Mouse (Mus musculus) limb, embryonic 12.5 days (tissue): Measurements from ENCODE around the gene Tars2. TPM values are rescaled to one million over a fixed set of nuclear protein-coding genes. Genes with fewer than 3 reads are reported as not detected.
A peak's percentile ranks its signal among the peaks of the same experiment; 100 is the strongest.
"Not testable (repeated sequence)": the region's sequence is repeated elsewhere in the genome, so short reads cannot be mapped to it uniquely, and the experiment has no call there.

ENCODE experiments used
- ATAC-seq: fragments of 200-750 bp; cut with Nextera tagmentation; 2 replicates; pipeline ENCODE4 v1.8.0; 2017; ENCODE audit warnings: low read depth, moderate TSS enrichment; ENCODE audit not compliant: insufficient number of reproducible peaks, insufficient read depth, low FRiP score, low TSS enrichment
- H3K27ac ChIP-seq: fragments of 300-500 bp; sonication (generic); 2 replicates; pipeline ENCODE4 v1.5.1; 2016; ENCODE audit warnings: mild to moderate bottlenecking, moderate library complexity
- H3K27me3 ChIP-seq: fragments of 300-500 bp; sonication (generic); 2 replicates; pipeline ENCODE4 v1.6.1; 2016; ENCODE audit warnings: mild to moderate bottlenecking, moderate library complexity
- H3K36me3 ChIP-seq: fragments of 300-500 bp; sonication (generic); 2 replicates; pipeline ENCODE4 v1.6.1; 2016; ENCODE audit warnings: mild to moderate bottlenecking, moderate library complexity
- H3K4me1 ChIP-seq: fragments of 300-500 bp; sonication (generic); replicated peaks from 2 replicates; pipeline ENCODE4 v1.6.1; 2016
- H3K4me2 ChIP-seq: fragments of 300-500 bp; sonication (generic); 2 replicates; pipeline ENCODE4 v1.6.1; 2016; ENCODE audit warnings: mild to moderate bottlenecking, moderate library complexity
- H3K4me3 ChIP-seq: fragments of 300-500 bp; sonication (generic); replicated peaks from 2 replicates; pipeline ENCODE4 v1.5.1; 2016; ENCODE audit warnings: mild to moderate bottlenecking
- H3K9ac ChIP-seq: fragments of 300-500 bp; sonication (generic); replicated peaks from 2 replicates; pipeline ENCODE4 v1.6.1; 2016; ENCODE audit warnings: mild to moderate bottlenecking, moderate library complexity
- H3K9me3 ChIP-seq: fragments of 300-500 bp; sonication (generic); 2 replicates; pipeline ENCODE4 v1.6.1; 2016; ENCODE audit warnings: mild to moderate bottlenecking, moderate library complexity
- WGBS: fragments of 180-500 bp; shearing (Covaris S2); methylation state at CpG from one replicate; pipeline ENCODE4 v1.1.7; 2016; 5-methylcytosine and 5-hydroxymethylcytosine counted together
- polyA plus RNA-seq: library from polyadenylated mRNA; unstranded; fragments of >200 nt; fragmentation: Nextera tagmentation; extraction: Ambion mirVana; gene quantifications from 2 replicates; pipeline ENCODE4 v1.2.1, GENCODE M21; 2016

Gene Tars2
- polyA plus RNA-seq = 56.9 and 60.5 TPM in 2 replicates

DNA sequence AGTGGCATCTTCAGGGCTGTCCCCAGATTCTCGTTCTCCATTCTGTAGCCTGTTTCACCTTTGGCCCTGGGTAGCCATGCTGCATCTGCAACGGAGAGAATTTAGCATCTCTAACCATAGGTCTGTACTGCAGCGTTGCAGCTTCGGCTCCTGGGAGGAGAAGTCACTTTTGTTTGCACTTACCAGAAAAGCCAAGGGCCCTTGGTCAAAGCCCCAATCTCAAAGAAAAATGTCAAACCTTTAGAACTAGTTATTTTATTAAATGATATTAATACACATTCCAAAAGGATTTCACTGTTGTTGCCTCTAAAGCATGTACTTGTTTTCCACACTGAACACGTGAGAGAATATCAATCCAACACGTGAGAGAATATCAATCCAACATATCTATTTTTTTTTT, at the start of gene Tars2:
Gene Tars2 (minus strand): TSS at position 101 of the 400 bp plus-strand sequence.
- Histone ChIP-seq H3K36me3 (peaks cover 19% of the 10 kb centered on the region), H3K9ac (no peak within 1 kb of the TSS), H3K4me2 (no peak within 1 kb of the TSS), H3K27me3 (no peaks in the 10 kb centered on the region), H3K4me1 (no peaks in the 10 kb centered on the region), H3K9me3 (no peaks in the 10 kb centered on the region), H3K27ac (no peak within 1 kb of the TSS), H3K4me3 (no peak within 1 kb of the TSS)
- ATAC-seq = no peak
- WGBS = 85% methylated on average over 6 of the region's 6 CpGs

DNA sequence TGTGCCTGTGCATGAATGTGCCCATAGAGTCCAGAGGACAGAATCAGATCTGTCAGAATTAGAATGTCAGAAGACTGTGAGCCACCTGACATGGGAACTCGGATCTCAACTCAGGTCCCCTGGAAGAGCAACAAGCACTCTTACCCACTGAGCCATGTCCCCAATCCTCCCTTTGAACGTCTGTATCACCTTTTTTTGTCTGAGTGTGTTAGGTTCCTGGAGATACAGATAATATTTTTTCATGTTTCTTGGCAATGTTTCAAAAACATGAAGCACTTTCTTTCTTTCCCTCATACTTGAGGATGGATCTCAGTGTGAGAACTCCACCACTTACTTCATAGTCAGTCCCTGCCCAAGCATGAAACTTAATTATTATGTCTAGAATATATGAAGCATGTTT, 48.4 kb upstream of the Tars2 start:
- Histone ChIP-seq H3K36me3 (peaks cover 21% of the 10 kb centered on the region), H3K9me3 (no peaks in the 10 kb centered on the region), H3K4me3 (no peak overlapping the region), H3K27me3 (no peaks in the 10 kb centered on the region), H3K27ac (no peak overlapping the region), H3K9ac (no peak overlapping the region), H3K4me1 (no peaks in the 10 kb centered on the region), H3K4me2 (no peak overlapping the region)
- ATAC-seq = no peak
- WGBS = 74% methylated on average over 2 of the region's 2 CpGs

DNA sequence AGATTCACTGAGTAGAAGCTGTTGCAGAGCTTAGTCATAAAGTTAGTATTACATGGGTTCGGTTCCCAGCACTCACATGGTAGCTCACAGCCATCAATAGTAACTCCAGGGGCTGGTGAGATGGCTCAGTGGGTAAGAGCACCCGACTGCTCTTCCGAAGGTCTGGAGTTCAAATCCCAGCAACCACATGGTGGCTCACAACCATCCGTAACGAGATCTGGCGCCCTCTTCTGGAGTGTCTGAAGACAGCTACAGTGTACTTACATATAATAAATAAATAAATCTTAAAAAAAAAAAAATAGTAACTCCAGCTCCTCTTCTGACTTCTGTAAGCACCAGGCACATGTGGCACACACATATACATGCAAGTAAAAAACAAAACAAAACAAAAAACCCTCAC, 47.6 kb upstream of the Tars2 start:
- peaks cover 21% of the 10 kb centered on the region for H3K36me3 ChIP-seq
- not testable (repeated sequence) for H3K27me3 ChIP-seq, H3K9ac ChIP-seq, H3K27ac ChIP-seq, ATAC-seq, H3K4me3 ChIP-seq, H3K9me3 ChIP-seq, H3K4me2 ChIP-seq, H3K4me1 ChIP-seq
- WGBS = 84% methylated on average over 6 of the region's 6 CpGs

DNA sequence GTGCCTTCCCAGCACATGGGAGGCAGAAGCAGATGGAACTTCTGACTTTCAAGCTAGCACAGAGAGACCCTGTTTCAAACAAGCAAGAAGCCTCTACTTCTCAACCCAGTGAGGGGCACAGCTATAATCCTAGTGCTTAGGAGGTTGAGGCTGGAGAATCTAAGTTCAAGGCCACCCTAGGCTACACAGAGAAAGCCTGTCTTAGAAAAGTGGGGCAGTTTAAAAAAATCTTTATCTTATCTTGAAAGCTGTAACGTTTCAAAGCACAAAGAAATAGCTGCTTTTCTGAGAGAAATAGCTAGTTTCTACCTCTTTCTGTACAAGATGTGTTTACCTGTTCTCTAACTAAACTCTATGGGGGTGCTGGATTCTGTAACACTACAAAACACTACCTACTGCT, 46.7 kb upstream of the Tars2 start:
- no peak overlapping the region for H3K27ac ChIP-seq
- no peak overlapping the region for H3K9ac ChIP-seq
- ATAC-seq = no peak
- WGBS = 88% methylated on average over 1 of the region's 1 CpGs
- H3K27me3 ChIP-seq = no peaks in the 10 kb centered on the region
- H3K4me3 ChIP-seq = no peak overlapping the region
- peaks cover 19% of the 10 kb centered on the region for H3K36me3 ChIP-seq
- H3K4me2 ChIP-seq = no peak overlapping the region
- no peaks in the 10 kb centered on the region for H3K9me3 ChIP-seq
- H3K4me1 ChIP-seq = no peaks in the 10 kb centered on the region

DNA sequence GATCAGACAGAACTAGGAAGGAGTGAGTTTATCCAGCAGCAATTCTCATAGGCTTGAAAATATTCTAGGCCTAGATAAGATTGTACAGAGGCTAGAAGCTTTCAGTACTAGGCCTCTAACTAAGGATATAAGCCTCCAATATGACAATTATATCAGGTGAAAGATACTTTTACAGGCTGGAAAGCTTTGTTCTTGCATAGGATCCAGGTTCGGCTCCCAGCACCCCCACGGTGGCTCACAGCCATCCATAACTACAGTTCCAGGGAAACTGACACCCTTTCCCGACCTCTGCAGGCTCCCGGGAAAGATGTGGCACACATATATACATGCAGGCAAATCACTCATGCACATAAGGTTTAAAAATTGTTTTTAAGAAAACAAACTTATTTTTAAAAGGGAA, 43.8 kb upstream of the Tars2 start:
- ATAC-seq = no peak
- Histone ChIP-seq H3K4me3 (no peak overlapping the region), H3K9ac (no peak overlapping the region), H3K27me3 (no peaks in the 10 kb centered on the region), H3K4me1 (no peaks in the 10 kb centered on the region), H3K4me2 (no peak overlapping the region), H3K36me3 (peaks cover 18% of the 10 kb centered on the region), H3K9me3 (no peaks in the 10 kb centered on the region), H3K27ac (no peak overlapping the region)
- 94% methylated on average over 4 of the region's 4 CpGs for WGBS

DNA sequence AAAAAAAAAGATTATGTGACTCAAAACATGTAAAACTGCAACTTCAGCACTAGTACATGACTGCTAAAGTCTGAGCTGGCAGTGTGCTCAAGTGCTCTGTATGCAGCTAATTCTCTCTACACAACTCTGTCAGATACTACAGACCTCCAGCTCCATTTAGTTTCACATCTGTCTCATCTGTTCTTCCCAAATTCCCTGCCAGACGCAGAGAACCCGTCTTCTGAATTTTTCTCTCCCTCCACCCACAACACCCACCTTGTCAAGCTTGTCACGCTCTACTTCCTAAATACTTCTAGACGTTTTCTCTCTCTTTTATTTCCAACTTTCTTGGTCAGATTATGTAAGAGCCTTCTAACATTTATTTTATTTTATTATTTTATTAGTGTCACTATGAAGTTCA, 38.8 kb upstream of the Tars2 start:
- ATAC-seq = no peak
- 85% methylated on average over 4 of the region's 4 CpGs for WGBS
- Histone ChIP-seq H3K4me3 (no peak overlapping the region), H3K9me3 (no peaks in the 10 kb centered on the region), H3K27me3 (no peaks in the 10 kb centered on the region), H3K27ac (no peak overlapping the region), H3K9ac (no peak overlapping the region), H3K4me2 (no peak overlapping the region), H3K4me1 (no peaks in the 10 kb centered on the region), H3K36me3 (no peaks in the 10 kb centered on the region)

DNA sequence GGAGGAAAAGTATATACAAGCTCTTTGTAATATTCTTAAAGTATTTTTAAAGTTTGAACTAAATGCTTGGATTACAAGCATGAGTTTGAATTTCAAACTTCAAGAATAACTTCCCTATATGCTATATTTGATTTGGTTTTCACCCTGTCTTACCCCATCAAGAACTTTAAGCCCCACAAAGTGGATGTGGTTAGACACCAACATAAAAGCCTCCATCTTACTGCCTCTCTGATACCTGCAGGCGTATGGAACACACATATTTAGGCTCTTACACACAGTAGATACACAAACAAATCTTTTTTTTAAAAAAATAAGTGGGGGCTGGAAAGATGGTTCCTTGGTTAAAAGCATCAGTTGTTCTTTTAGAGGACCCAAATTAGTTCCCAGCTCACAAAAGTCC, 34.3 kb upstream of the Tars2 start:
- Histone ChIP-seq H3K9me3 (no peaks in the 10 kb centered on the region), H3K4me2 (no peak overlapping the region), H3K36me3 (peaks cover 2% of the 10 kb centered on the region), H3K4me1 (no peaks in the 10 kb centered on the region), H3K4me3 (no peak overlapping the region), H3K27ac (no peak overlapping the region), H3K27me3 (no peaks in the 10 kb centered on the region), H3K9ac (no peak overlapping the region)
- WGBS = 92% methylated on average over 1 of the region's 1 CpGs
- ATAC-seq = no peak

DNA sequence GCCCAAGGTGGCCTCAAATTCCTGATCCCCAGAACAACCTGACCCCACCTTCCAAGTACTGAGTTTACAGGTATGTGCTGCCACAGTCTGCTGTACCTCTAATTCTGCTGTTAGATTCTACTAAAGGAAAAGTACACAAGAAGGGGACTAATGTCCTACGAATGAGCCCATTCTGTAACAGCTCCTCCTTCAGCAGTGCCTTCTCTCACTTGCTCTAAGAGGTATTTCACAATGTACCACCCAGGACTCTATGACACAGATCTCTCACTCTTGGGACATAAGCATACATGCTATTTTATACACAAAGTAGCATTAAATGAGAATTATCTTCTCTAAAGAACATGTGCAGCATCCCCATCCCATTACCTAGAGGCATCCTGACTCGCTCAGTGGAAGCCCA, 33.7 kb upstream of the Tars2 start:
- 73% methylated on average over 2 of the region's 2 CpGs for WGBS
- no peak overlapping the region for H3K4me3 ChIP-seq
- no peaks in the 10 kb centered on the region for H3K9me3 ChIP-seq
- ATAC-seq = no peak
- no peak overlapping the region for H3K27ac ChIP-seq
- no peaks in the 10 kb centered on the region for H3K4me1 ChIP-seq
- H3K36me3 ChIP-seq = peaks cover 7% of the 10 kb centered on the region
- no peak overlapping the region for H3K4me2 ChIP-seq
- H3K27me3 ChIP-seq = no peaks in the 10 kb centered on the region
- no peak overlapping the region for H3K9ac ChIP-seq

DNA sequence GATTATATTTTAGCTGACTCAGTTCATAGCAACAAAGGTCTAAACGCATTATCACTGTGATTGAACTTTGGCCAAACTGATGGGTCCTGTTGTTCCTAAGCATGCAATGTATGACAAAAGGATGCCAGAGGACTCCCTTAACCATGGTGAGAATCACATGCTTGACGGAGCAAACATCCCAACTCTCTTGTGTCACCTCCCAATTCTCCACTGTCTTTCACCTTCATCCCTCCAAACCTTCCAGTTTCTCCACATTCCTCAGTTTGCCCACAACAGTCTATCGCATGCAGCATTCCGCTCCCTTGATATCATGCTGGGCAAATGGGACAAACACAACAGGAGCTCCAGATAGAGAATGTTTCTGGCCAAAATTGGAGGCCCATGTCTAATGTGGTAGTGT, 25.5 kb upstream of the Tars2 start:
- no peaks in the 10 kb centered on the region for H3K4me1 ChIP-seq
- peaks cover 79% of the 10 kb centered on the region for H3K36me3 ChIP-seq
- ATAC-seq = no peak
- WGBS = 94% methylated on average over 4 of the region's 4 CpGs
- no peak overlapping the region for H3K9ac ChIP-seq
- H3K9me3 ChIP-seq = no peaks in the 10 kb centered on the region
- H3K4me3 ChIP-seq = no peak overlapping the region
- H3K27ac ChIP-seq = no peak overlapping the region
- no peak overlapping the region for H3K4me2 ChIP-seq
- H3K27me3 ChIP-seq = no peaks in the 10 kb centered on the region

DNA sequence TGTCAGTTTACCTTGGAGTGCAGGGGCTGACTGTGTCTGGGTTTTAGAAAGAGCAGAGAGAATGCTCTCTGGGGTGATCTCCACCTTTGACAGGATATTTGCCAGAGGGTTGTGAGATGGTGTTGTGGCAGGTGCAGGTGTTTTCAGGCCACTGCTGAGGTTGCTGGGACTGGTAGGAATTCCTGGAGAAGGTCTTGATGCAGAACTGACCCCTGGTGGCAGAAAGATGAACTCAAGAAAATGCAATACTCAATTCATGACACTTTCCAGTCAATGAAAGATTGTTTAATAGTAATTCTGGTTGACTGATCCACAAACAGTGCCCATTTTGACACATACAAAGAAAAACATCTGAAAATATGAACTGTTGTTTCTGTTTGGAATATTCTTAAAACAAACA, 12.0 kb upstream of the Tars2 start:
- peaks cover 90% of the 10 kb centered on the region for H3K36me3 ChIP-seq
- no peak for ATAC-seq
- no peak overlapping the region for H3K4me2 ChIP-seq
- no peak overlapping the region for H3K9ac ChIP-seq
- H3K27me3 ChIP-seq = no peaks in the 10 kb centered on the region
- H3K4me1 ChIP-seq = no peaks in the 10 kb centered on the region
- H3K4me3 ChIP-seq = no peak overlapping the region
- H3K27ac ChIP-seq = no peak overlapping the region
- no peaks in the 10 kb centered on the region for H3K9me3 ChIP-seq

DNA sequence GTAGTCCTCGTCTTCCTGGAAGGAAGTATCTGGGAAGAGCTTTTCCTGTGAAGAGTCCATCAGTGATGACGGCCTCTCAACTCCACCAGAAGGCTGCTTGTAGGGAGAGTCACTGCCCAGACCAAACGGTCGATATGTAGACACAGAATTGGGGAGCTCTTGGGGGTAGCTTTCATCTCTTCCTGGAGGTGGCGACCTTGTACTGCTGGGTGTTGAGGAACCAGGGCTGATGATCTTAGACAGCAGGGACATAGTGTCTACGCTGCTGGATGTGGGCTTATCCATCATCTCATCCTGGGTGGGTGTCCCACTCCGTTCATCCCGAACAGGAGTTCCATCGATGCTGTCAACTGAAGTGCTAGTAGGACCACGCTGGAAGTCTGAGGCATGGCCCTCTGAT, 5.5 kb upstream of the Tars2 start:
- Histone ChIP-seq H3K36me3 (peaks cover 70% of the 10 kb centered on the region), H3K9ac (no peak overlapping the region), H3K27me3 (no peaks in the 10 kb centered on the region), H3K27ac (no peak overlapping the region), H3K4me2 (no peak overlapping the region), H3K9me3 (no peaks in the 10 kb centered on the region), H3K4me1 (no peaks in the 10 kb centered on the region), H3K4me3 (no peak overlapping the region)
- WGBS = 93% methylated on average over 10 of the region's 10 CpGs
- no peak for ATAC-seq

DNA sequence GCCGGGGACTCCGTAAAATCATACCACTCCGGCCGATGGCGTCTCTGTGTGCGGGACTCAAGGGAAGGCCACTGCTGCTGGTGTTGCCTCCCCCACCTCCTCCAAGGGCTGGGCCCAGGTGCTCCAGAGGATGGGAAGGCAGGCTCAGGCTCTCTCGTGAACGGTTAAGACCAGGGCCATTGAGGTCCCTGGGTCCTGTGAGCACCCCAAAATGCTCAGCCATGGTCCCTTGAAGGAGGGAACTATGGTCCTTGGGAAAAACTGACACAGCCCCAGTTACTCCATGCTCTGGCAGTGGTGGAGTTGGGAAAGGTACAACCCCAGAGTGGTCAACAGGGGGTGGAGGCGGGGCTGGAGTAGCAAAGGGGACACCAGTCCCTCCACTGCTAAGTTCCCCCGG, 3.8 kb upstream of the Tars2 start:
- Histone ChIP-seq H3K4me3 (no peak overlapping the region), H3K36me3 (peaks cover 55% of the 10 kb centered on the region), H3K4me1 (no peaks in the 10 kb centered on the region), H3K27ac (0 out of 2 replicates have a peak overlapping the region, but pooled peaks have one; percentile 12), H3K9ac (no peak overlapping the region), H3K9me3 (no peaks in the 10 kb centered on the region), H3K4me2 (no peak overlapping the region), H3K27me3 (no peaks in the 10 kb centered on the region)
- WGBS = 85% methylated on average over 10 of the region's 10 CpGs
- ATAC-seq = no peak
